Mouse (Mus musculus): ENCODE measurements at regions not wholly inside any gene's neighbourhood (a gene's known extent, or its start where the extent isn't known, plus 50 kb on each side); places are given as distances from the start of the nearest gene placed in this dataset.
"Not testable (repeated sequence)": the region's sequence is repeated elsewhere in the genome, so short reads cannot be mapped to it uniquely, and the experiment has no call there.

- no peak for DNase-seq (ENCODE audit: extremely low spot score in 1 of 2, low spot score in 1 of 2)
Observed at GRCm38 (mm10) chr8:96586129-96586528, 697.8 kb upstream of the Got2 start.

- DNase-seq (ENCODE audit: extremely low spot score in 1 of 2, low spot score in 1 of 2) = no peak
Observed at GRCm38 (mm10) chr8:96552512-96552911, 664.2 kb upstream of the Got2 start.

GRCm38 (mm10) chr8:96550408-96550807 is 662.1 kb upstream of the Got2 start:
- peak in 1 of 2 experiments; percentile 13 for DNase-seq (ENCODE audit: extremely low spot score in 1 of 2, low spot score in 1 of 2)

- DNase-seq (ENCODE audit: extremely low spot score in 1 of 2, low spot score in 1 of 2) = no peak
Observed at GRCm38 (mm10) chr8:96548663-96549062, 660.3 kb upstream of the Got2 start.

GRCm38 (mm10) chr8:96548187-96548586 is 659.8 kb upstream of the Got2 start:
- DNase-seq (ENCODE audit: extremely low spot score in 1 of 2, low spot score in 1 of 2) = no peak

DNA sequence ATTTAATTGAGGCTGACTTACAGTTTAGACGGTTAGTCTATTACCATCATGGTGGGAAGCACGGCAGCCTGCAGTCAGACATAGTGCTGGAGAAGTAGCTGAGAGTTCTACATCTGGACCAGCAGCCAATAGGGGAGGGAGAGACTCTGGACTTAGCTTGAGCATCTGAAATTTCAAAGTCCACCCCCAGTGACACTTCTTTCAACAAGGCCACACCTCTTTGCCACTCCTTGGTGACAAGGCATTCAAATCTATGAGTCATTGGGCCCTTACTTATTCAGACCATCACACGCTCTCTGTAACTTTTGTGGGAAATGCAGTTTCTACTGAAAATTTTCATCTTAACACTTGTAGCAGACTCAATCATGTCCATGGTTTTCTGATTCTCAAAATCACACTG is 653.9 kb upstream of the Got2 start:
- DNase-seq (ENCODE audit: extremely low spot score in 1 of 2, low spot score in 1 of 2) = no peak

DNA sequence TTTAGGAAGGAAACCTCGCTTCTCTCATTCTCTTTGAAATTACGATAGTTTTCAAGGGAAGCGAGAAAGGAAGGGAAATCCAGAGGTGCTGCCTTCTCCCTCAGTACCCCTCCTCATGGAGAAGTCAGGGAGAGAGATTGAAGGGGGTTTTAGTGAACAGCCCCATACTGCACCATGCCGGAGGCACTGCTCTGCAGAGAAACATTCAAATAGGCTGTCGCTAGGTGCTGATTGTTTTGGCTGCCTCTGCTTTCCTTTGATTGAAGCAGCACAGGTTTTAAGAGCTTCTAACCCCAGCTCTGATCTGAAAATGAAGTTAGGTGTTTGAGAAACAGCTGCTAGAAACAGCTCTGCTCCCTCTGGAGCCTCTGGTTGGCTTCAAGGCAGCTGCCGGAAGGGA is 610.5 kb upstream of the Got2 start:
- no peak for DNase-seq (ENCODE audit: extremely low spot score in 1 of 2, low spot score in 1 of 2)

DNA sequence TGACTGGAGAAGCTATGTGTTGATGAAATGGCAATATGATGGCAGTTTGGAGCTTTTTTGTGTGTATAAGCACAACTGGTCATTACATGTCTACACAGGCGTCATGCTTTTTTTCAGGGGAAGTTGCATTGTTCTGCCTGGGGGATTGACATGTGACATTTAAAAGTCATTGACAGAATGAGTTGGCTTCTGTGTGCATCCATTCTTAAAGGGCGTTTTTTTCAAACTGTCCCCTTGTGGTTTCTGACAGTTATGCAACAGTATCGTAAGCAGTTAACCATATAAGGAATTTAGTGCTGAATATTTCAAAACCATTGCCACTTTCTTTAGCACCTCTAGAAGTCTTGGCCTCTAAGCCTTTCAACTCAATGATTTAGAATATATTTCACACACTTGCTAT is 607.1 kb upstream of the Got2 start:
- no peak for DNase-seq (ENCODE audit: extremely low spot score in 1 of 2, low spot score in 1 of 2)

DNA sequence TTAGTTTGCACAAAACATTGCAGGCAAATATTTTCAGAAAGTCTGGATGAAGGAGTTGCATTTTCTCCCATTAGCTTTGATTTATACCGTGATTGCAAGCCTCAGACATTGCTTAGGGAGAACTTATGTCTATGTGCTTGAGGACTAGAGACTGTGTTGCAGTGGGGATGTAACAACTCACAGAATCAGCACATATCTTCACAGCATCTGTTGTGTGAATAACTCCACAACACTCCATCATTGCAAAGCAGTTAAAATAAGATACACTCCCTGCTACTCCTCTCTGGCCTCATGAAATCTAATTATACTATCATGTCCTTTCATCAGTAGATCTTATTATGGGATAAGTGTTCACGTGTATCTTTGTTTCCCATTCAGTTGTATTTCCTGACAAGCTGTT is 601.5 kb upstream of the Got2 start:
- no peak for DNase-seq (ENCODE audit: extremely low spot score in 1 of 2, low spot score in 1 of 2)

- no peak for DNase-seq (ENCODE audit: extremely low spot score in 1 of 2, low spot score in 1 of 2)
Observed at GRCm38 (mm10) chr8:96488741-96489453, 600.5 kb upstream of the Got2 start.

DNA sequence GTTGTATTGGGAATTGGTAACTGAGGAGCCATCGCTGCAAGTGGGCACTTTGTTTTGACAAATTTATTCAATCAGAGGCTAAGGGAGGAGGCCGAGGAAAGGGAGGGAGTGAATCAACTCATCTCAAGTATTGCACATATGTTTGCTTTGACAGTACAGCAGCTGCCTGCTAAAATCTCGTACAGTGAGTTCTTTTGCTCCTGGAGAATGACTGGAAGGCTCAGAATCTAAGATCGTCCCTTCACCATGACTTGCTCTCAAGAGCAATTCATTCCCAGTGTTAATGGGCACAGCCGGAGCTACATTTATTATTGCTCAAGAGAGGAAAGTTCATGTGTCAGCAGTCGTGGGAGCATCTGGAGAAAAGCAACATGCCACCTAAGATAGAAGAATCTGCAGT is 567.6 kb upstream of the Got2 start:
- DNase-seq (ENCODE audit: extremely low spot score in 1 of 2, low spot score in 1 of 2) = peak; percentile 3 to 9

DNA sequence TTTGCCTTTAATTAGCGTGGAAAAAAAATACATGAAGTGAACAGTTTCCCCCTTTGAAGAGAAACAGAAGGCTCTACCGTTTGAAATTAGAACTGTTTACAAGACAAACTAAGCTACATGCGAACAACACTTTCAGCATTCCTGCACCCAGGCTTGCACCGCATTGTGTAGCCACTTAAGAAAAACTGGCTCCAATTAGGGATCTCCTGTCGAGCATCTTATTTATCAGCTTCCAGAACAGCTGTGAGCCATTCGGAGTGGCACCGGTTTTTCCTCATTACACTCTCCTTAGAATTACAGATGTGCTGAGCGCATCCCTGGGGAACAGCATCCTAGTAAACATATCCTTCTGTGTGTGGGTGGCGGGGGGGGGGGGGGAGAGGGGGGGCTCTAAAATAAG is 567.0 kb upstream of the Got2 start:
- DNase-seq (ENCODE audit: extremely low spot score in 1 of 2, low spot score in 1 of 2) = peak; percentile 5 to 13

DNA sequence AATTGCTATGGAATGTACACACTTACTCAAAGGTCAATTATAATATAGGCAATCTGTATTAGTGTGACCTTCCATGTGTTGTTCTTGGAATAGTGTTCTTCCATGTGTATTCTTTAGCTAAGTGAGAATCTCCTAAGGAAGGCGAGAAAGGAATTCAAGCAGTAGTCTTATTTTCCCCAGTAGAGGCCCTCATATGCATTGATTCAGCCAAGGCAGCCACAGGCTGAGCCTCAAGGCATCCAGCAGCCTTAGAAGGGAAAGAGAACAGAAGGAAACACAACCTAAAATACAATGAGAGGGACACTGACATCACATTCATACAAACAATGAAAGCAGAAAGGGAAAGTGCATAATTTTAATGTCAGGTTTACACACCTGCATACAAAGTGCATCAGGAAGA is 541.4 kb upstream of the Got2 start:
- no peak for DNase-seq (ENCODE audit: extremely low spot score in 1 of 2, low spot score in 1 of 2)

- DNase-seq (ENCODE audit: extremely low spot score in 1 of 2, low spot score in 1 of 2) = peak; percentile 10 to 15
Observed at GRCm38 (mm10) chr8:96426900-96427299, 538.6 kb upstream of the Got2 start.

DNA sequence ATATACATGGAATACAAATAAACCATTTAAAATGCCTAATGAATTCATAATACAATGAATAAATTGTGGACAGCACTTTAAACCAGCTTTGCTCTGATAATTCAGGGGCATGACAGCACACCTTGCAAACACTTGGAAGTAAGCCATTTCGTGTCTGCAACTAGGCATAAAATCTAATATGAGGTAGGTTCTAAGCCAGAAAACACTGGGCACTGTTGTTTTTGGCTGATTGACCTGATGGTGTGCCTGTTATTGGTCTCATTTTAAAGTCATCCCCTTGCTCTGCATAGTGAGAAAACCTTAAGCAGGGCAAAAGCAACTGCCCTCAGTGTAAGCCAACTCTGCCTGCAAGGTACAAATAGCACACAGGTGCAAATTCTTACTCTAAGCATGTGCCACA is 521.3 kb upstream of the Got2 start:
- DNase-seq (ENCODE audit: extremely low spot score in 1 of 2, low spot score in 1 of 2) = no peak

DNA sequence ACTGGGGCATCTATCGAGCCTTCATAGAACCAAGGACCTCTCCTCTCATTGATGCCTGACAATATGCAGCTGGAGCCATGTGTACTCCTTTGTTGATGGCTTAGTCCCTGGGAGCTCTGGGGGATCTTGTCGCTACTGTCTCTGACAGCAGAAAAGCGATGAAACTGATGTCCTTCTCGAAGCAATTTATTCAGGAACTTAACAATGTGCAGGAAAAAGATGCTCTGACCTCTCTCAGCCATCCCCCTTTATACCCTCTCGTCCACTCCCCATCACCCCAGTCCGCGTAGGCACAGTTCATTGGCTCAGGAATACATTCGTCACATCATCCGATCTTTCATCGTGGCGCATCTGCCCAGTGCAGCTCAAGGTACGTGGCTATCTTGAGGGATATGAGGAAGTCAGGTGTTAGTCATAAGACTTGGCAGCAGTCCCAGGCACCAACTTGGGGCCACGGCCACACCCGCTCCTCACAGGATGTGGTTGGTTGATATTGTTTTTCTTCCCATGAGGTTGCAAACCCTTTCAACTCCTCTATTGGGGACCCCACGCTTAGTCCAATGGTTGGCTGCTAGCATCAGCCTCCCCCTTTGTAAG is 516.3 kb upstream of the Got2 start:
- DNase-seq (ENCODE audit: extremely low spot score in 1 of 2, low spot score in 1 of 2) = no peak

DNA sequence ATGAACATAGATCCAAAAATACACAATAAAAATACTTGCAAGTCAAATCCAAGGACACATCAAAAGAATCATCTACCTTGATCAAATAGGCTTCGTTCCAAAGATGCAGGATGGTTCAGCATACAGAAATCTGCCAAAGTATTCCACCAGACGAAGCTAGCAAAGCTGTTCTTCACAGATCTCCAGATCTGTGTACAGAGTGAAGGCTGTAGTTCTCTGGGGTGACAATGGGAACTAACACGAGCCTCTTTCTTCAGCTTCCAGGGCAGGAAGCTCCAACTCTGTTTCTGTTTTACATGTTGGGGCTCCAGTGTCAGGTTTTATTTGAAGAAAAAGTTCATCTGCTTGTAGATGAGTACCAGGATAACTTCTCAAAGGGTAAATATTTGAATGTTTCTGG is 515.3 kb upstream of the Got2 start:
- DNase-seq (ENCODE audit: extremely low spot score in 1 of 2, low spot score in 1 of 2) = no peak

DNA sequence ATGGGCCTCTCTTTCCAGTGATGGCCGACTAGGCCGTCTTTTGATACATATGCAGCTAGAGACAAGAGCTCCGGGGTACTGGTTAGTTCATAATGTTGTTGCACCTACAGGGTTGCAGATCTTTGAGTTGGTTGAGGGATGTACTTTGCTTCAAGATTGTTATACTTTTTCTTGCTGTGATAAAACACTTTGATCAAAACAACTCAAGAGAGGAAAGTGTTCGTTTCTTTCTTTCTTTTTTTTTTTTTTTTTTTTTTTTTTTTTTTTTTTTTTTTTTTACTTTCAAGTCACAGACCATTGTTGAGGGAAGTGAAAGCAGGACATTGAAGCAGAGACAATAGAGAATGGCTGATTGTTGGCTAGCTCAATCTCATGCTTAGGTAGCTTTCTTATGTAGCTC is 511.0 kb upstream of the Got2 start:
- DNase-seq (ENCODE audit: extremely low spot score in 1 of 2, low spot score in 1 of 2) = not testable (repeated sequence)

DNA sequence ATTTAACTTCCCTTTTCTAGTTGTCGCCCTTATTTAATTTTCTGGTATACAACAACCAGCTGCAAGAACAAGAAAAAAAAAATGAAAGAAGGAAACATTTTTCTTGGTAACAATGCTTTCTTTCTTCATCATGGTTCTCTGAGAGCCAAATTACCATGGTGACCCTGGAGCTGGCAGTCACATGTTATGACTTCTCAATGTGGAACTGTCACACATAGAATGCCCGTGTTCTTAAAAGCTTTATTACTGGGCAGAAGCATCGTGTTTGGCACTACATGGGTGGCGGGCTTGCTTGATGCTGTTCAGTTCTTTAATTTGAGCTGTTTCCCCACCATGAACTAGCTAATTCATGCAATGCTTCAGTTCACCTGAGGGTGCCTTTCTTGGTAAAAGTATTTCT is 504.7 kb upstream of the Got2 start:
- peak in 1 of 2 experiments; percentile 7 for DNase-seq (ENCODE audit: extremely low spot score in 1 of 2, low spot score in 1 of 2)

- no peak for DNase-seq (ENCODE audit: extremely low spot score in 1 of 2, low spot score in 1 of 2)
Observed at GRCm38 (mm10) chr8:96389251-96389650, 500.9 kb upstream of the Got2 start.

GRCm38 (mm10) chr8:96370500-96370899 is 482.2 kb upstream of the Got2 start:
- no peak for DNase-seq (ENCODE audit: extremely low spot score in 1 of 2, low spot score in 1 of 2)

GRCm38 (mm10) chr8:96362853-96363445 is 474.6 kb upstream of the Got2 start:
- no peak for DNase-seq (ENCODE audit: extremely low spot score in 1 of 2, low spot score in 1 of 2)

Measured in layer of hippocampus, postnatal 25 days (tissue).